Mouse (Mus musculus): ENCODE results near the gene Tprkb. TPM values are rescaled to one million over a fixed set of nuclear protein-coding genes. Genes with fewer than 3 reads are reported as not detected.
A peak's percentile ranks its signal among the peaks of the same experiment; 100 is the strongest.
"Not testable (repeated sequence)": the region's sequence is repeated elsewhere in the genome, so short reads cannot be mapped to it uniquely, and the experiment has no call there.

Tprkb gene
- polyA plus RNA-seq, 1 experiment from 2014 or later: 32.1 TPM

- Histone ChIP-seq H3K36me3 (ENCODE audit: control insufficient read depth, insufficient read depth, low read length) (peaks cover 4% of the 10 kb centered on the region), H3K9me3 (ENCODE audit: control insufficient read depth, low read length) (no peaks in the 10 kb centered on the region)
- 97% methylated on average over 1 of the region's 1 CpGs for WGBS
Observed at GRCm38 (mm10) chr6:85923643-85924042, 12.0 kb downstream of the Tprkb start.

GRCm38 (mm10) chr6:85926709-85927108 lies 15.0 kb downstream of the Tprkb start:
- 87% methylated on average over 1 of the region's 1 CpGs for whole genome bisulfite sequencing
- peaks cover 4% of the 10 kb centered on the region for H3K36me3 ChIP-seq (ENCODE audit: control insufficient read depth, insufficient read depth, low read length)
- H3K4me3 ChIP-seq (ENCODE audit: low read depth, low read length): no peak overlapping the region
- DNase-seq (ENCODE audit: low spot score) (no peak), ATAC-seq (replicated peaks; ENCODE audit: low FRiP score) (no peak)
- H3K27ac ChIP-seq (ENCODE audit: low read depth, low read length): no peak overlapping the region
- no peak overlapping the region for H3K4me2 ChIP-seq (ENCODE audit: low read depth, low read length, severe bottlenecking)
- H3K9ac ChIP-seq (ENCODE audit: low read length): no peak overlapping the region
- no peaks in the 10 kb centered on the region for H3K4me1 ChIP-seq (replicated peaks; ENCODE audit: control insufficient read depth, insufficient read depth, low read length)
- H3K9me3 ChIP-seq (ENCODE audit: control insufficient read depth, low read length): no peaks in the 10 kb centered on the region
- H3K27me3 ChIP-seq (ENCODE audit: control insufficient read depth, insufficient read depth, low read length): no peaks in the 10 kb centered on the region

More at GRCm38 (mm10) chr6:85923643-85924042, 12.0 kb downstream of the Tprkb start:
- no peak overlapping the region for H3K9ac ChIP-seq (ENCODE audit: low read length)
- DNase-seq (ENCODE audit: low spot score) (no peak), ATAC-seq (replicated peaks; ENCODE audit: low FRiP score) (no peak)
- H3K4me2 ChIP-seq (ENCODE audit: low read depth, low read length, severe bottlenecking): no peak overlapping the region
- H3K4me3 ChIP-seq (ENCODE audit: low read depth, low read length): no peak overlapping the region
- no peaks in the 10 kb centered on the region for H3K27me3 ChIP-seq (ENCODE audit: control insufficient read depth, insufficient read depth, low read length)
- H3K4me1 ChIP-seq (replicated peaks; ENCODE audit: control insufficient read depth, insufficient read depth, low read length): no peaks in the 10 kb centered on the region
- H3K27ac ChIP-seq (ENCODE audit: low read depth, low read length): no peak overlapping the region

GRCm38 (mm10) chr6:85927476-85928464 lies 16.1 kb downstream of the Tprkb start:
- 89% methylated on average over 9 of the region's 9 CpGs for WGBS
- H3K36me3 ChIP-seq (ENCODE audit: control insufficient read depth, insufficient read depth, low read length): peaks cover 4% of the 10 kb centered on the region
- no peak for ATAC-seq (replicated peaks; ENCODE audit: low FRiP score)

GRCm38 (mm10) chr6:85929312-85929711 lies 17.6 kb downstream of the Tprkb start:
- 87% methylated on average over 1 of the region's 1 CpGs for WGBS

More at GRCm38 (mm10) chr6:85927476-85928464, 16.1 kb downstream of the Tprkb start:
- Histone ChIP-seq H3K4me1 (replicated peaks; ENCODE audit: control insufficient read depth, insufficient read depth, low read length) (no peaks in the 10 kb centered on the region), H3K9ac (ENCODE audit: low read length) (no peak overlapping the region), H3K4me2 (ENCODE audit: low read depth, low read length, severe bottlenecking) (no peak overlapping the region), H3K27me3 (ENCODE audit: control insufficient read depth, insufficient read depth, low read length) (no peaks in the 10 kb centered on the region), H3K4me3 (ENCODE audit: low read depth, low read length) (no peak overlapping the region), H3K9me3 (ENCODE audit: control insufficient read depth, low read length) (no peaks in the 10 kb centered on the region), H3K27ac (ENCODE audit: low read depth, low read length) (no peak overlapping the region)
- DNase-seq (ENCODE audit: low spot score): no peak

GRCm38 (mm10) chr6:85934047-85934446 lies 22.4 kb downstream of the Tprkb start:
- no peaks in the 10 kb centered on the region for H3K36me3 ChIP-seq (ENCODE audit: control insufficient read depth, insufficient read depth, low read length)
- no peak overlapping the region for H3K4me2 ChIP-seq (ENCODE audit: low read depth, low read length, severe bottlenecking)
- H3K4me3 ChIP-seq (ENCODE audit: low read depth, low read length): no peak overlapping the region
- H3K27ac ChIP-seq (ENCODE audit: low read depth, low read length): no peak overlapping the region
- no peaks in the 10 kb centered on the region; the same call in 1 of the 2 replicates for H3K4me1 ChIP-seq (replicated peaks; ENCODE audit: control insufficient read depth, insufficient read depth, low read length)
- DNase-seq (ENCODE audit: low spot score) (no peak), ATAC-seq (replicated peaks; ENCODE audit: low FRiP score) (no peak)
- 87% methylated on average over 8 of the region's 8 CpGs for WGBS
- H3K27me3 ChIP-seq (ENCODE audit: control insufficient read depth, insufficient read depth, low read length): no peaks in the 10 kb centered on the region
- no peak overlapping the region for H3K9ac ChIP-seq (ENCODE audit: low read length)
- no peaks in the 10 kb centered on the region for H3K9me3 ChIP-seq (ENCODE audit: control insufficient read depth, low read length)

More at GRCm38 (mm10) chr6:85929312-85929711, 17.6 kb downstream of the Tprkb start:
- DNase-seq (ENCODE audit: low spot score): no peak
- no peak for ATAC-seq (replicated peaks; ENCODE audit: low FRiP score)
- no peak overlapping the region for H3K4me2 ChIP-seq (ENCODE audit: low read depth, low read length, severe bottlenecking)
- H3K9ac ChIP-seq (ENCODE audit: low read length): no peak overlapping the region
- H3K27ac ChIP-seq (ENCODE audit: low read depth, low read length): no peak overlapping the region
- H3K4me3 ChIP-seq (ENCODE audit: low read depth, low read length): no peak overlapping the region
- H3K36me3 ChIP-seq (ENCODE audit: control insufficient read depth, insufficient read depth, low read length): peaks cover 4% of the 10 kb centered on the region
- no peaks in the 10 kb centered on the region for H3K9me3 ChIP-seq (ENCODE audit: control insufficient read depth, low read length)
- H3K27me3 ChIP-seq (ENCODE audit: control insufficient read depth, insufficient read depth, low read length): no peaks in the 10 kb centered on the region
- no peaks in the 10 kb centered on the region for H3K4me1 ChIP-seq (replicated peaks; ENCODE audit: control insufficient read depth, insufficient read depth, low read length)

GRCm38 (mm10) chr6:85935646-85936045 lies 24.0 kb downstream of the Tprkb start:
- Histone ChIP-seq H3K36me3 (ENCODE audit: control insufficient read depth, insufficient read depth, low read length) (no peaks in the 10 kb centered on the region), H3K9me3 (ENCODE audit: control insufficient read depth, low read length) (no peaks in the 10 kb centered on the region), H3K9ac (ENCODE audit: low read length) (no peak overlapping the region), H3K27me3 (ENCODE audit: control insufficient read depth, insufficient read depth, low read length) (no peaks in the 10 kb centered on the region), H3K27ac (ENCODE audit: low read depth, low read length) (no peak overlapping the region), H3K4me1 (replicated peaks; ENCODE audit: control insufficient read depth, insufficient read depth, low read length) (no peaks in the 10 kb centered on the region; the same call in 1 of the 2 replicates), H3K4me3 (ENCODE audit: low read depth, low read length) (no peak overlapping the region), H3K4me2 (ENCODE audit: low read depth, low read length, severe bottlenecking) (no peak overlapping the region)
- ATAC-seq (replicated peaks; ENCODE audit: low FRiP score) (no peak), DNase-seq (ENCODE audit: low spot score) (no peak)
- 69% methylated on average over 3 of the region's 3 CpGs for WGBS

GRCm38 (mm10) chr6:85936508-85937465 lies 25.1 kb downstream of the Tprkb start:
- peak overlapping the region; percentile 54 for H3K4me2 ChIP-seq (ENCODE audit: low read depth, low read length, severe bottlenecking)
- 1% methylated on average over 49 of the region's 50 CpGs for WGBS
- H3K9me3 ChIP-seq (ENCODE audit: control insufficient read depth, low read length); H3K27me3 ChIP-seq (ENCODE audit: control insufficient read depth, insufficient read depth, low read length); H3K27ac ChIP-seq (ENCODE audit: low read depth, low read length); H3K4me1 ChIP-seq (replicated peaks; ENCODE audit: control insufficient read depth, insufficient read depth, low read length); H3K36me3 ChIP-seq (ENCODE audit: control insufficient read depth, insufficient read depth, low read length): not testable (repeated sequence)
- peak overlapping the region; percentile 51; the same call in 1 of the 2 replicates for H3K9ac ChIP-seq (ENCODE audit: low read length)
- DNase-seq (ENCODE audit: low spot score): peak; percentile 86
- ATAC-seq (replicated peaks; ENCODE audit: low FRiP score): peak; percentile 96
- H3K4me3 ChIP-seq (ENCODE audit: low read depth, low read length): peak overlapping the region; percentile 36

GRCm38 (mm10) chr6:85938701-85939100 lies 27.0 kb downstream of the Tprkb start:
- ATAC-seq (replicated peaks; ENCODE audit: low FRiP score) (no peak), DNase-seq (ENCODE audit: low spot score) (no peak)
- Histone ChIP-seq H3K27me3 (ENCODE audit: control insufficient read depth, insufficient read depth, low read length) (no peaks in the 10 kb centered on the region), H3K4me3 (ENCODE audit: low read depth, low read length) (no peak overlapping the region), H3K4me1 (replicated peaks; ENCODE audit: control insufficient read depth, insufficient read depth, low read length) (no peaks in the 10 kb centered on the region; the same call in 1 of the 2 replicates), H3K4me2 (ENCODE audit: low read depth, low read length, severe bottlenecking) (no peak overlapping the region), H3K9me3 (ENCODE audit: control insufficient read depth, low read length) (no peaks in the 10 kb centered on the region), H3K9ac (ENCODE audit: low read length) (no peak overlapping the region), H3K36me3 (ENCODE audit: control insufficient read depth, insufficient read depth, low read length) (no peaks in the 10 kb centered on the region; the same call in 1 of the 2 replicates), H3K27ac (ENCODE audit: low read depth, low read length) (no peak overlapping the region)
- 85% methylated on average over 10 of the region's 10 CpGs for WGBS

Measured in forebrain, embryonic 11.5 days (tissue).